Mouse (Mus musculus) midbrain, embryonic 10.5 days (tissue): ENCODE data around the gene Med24. TPM values are rescaled to one million over a fixed set of nuclear protein-coding genes. Genes with fewer than 3 reads are reported as not detected.
A peak's percentile ranks its signal among the peaks of the same experiment; 100 is the strongest.
"Not testable (repeated sequence)": the region's sequence is repeated elsewhere in the genome, so short reads cannot be mapped to it uniquely, and the experiment has no call there.

Experiments used
- DNase-seq: peaks from one replicate; pipeline ENCODE4 v3.0.0-alpha.2; 2017; ENCODE audit warnings: low spot score
- H3K27ac ChIP-seq: fragments of 300-500 bp; sonication (generic); replicated peaks from 2 replicates; pipeline ENCODE4 v1.5.1; 2016; ENCODE audit warnings: mild to moderate bottlenecking
- H3K27me3 ChIP-seq: fragments of 300-500 bp; sonication (generic); 2 replicates; pipeline ENCODE4 v1.6.1; 2016; ENCODE audit warnings: low read depth, mild to moderate bottlenecking; ENCODE audit not compliant: poor library complexity, severe bottlenecking
- H3K36me3 ChIP-seq: fragments of 300-500 bp; sonication (generic); 2 replicates; pipeline ENCODE4 v1.6.1; 2016; ENCODE audit warnings: mild to moderate bottlenecking, moderate library complexity
- H3K4me1 ChIP-seq: fragments of 300-500 bp; sonication (generic); 2 replicates; pipeline ENCODE4 v1.6.1; 2016
- H3K4me3 ChIP-seq: fragments of 300-500 bp; sonication (generic); 2 replicates; pipeline ENCODE4 v1.5.1; 2016; ENCODE audit warnings: mild to moderate bottlenecking, moderate library complexity
- H3K9me3 ChIP-seq: fragments of 300-500 bp; sonication (generic); replicated peaks from 2 replicates; pipeline ENCODE4 v1.6.1; 2016; ENCODE audit warnings: mild to moderate bottlenecking
- WGBS: fragments of 180-500 bp; shearing (Covaris S2); methylation state at CpG from one replicate; pipeline ENCODE4 v1.1.7; 2016; 5-methylcytosine and 5-hydroxymethylcytosine counted together
- polyA plus RNA-seq: library from polyadenylated mRNA; unstranded; fragments of >200 nt; fragmentation: Nextera tagmentation; extraction: Ambion mirVana; gene quantifications from 2 replicates; pipeline ENCODE4 v1.2.1, GENCODE M21; 2016

Gene Med24
- polyA plus RNA-seq, 1 experiment from 2014 or later = 74.1 TPM

GRCm38 (mm10) chr11:98740393-98741050 is 11.3 kb upstream of the Med24 start, which contains the start of gene Thra:
Thra (plus strand) TSS chr11:98740638.
- no peaks in the 10 kb centered on the region for H3K27me3 ChIP-seq
- under 1% methylated on average over 22 of the region's 22 CpGs for WGBS
- peak; percentile 64 for DNase-seq
- H3K4me1 ChIP-seq = peaks cover 74% of the 10 kb centered on the region
- H3K9me3 ChIP-seq = no peaks in the 10 kb centered on the region
- peak within 1 kb of the TSS; percentile 98 for H3K27ac ChIP-seq
- H3K4me3 ChIP-seq = peak within 1 kb of the TSS; percentile 83
- no peaks in the 10 kb centered on the region for H3K36me3 ChIP-seq

GRCm38 (mm10) chr11:98740026-98740392 is 10.8 kb upstream of the Med24 start:
- 20% methylated on average over 8 of the region's 8 CpGs for WGBS
- Histone ChIP-seq H3K27ac (peak overlapping the region; percentile 98), H3K4me3 (peak overlapping the region; percentile 83), H3K4me1 (peaks cover 69% of the 10 kb centered on the region), H3K27me3 (no peaks in the 10 kb centered on the region), H3K36me3 (no peaks in the 10 kb centered on the region), H3K9me3 (no peaks in the 10 kb centered on the region)
- DNase-seq = no peak

- Histone ChIP-seq H3K9me3 (peaks cover 6% of the 10 kb centered on the region; the same call in 1 of the 2 replicates), H3K4me1 (peaks cover 58% of the 10 kb centered on the region), H3K36me3 (no peaks in the 10 kb centered on the region), H3K27ac (peak overlapping the region; percentile 80), H3K27me3 (no peaks in the 10 kb centered on the region), H3K4me3 (peak overlapping the region; percentile 20; the same call in 1 of the 2 replicates)
- 68% methylated on average over 9 of the region's 9 CpGs for WGBS
- DNase-seq = no peak
Measured at GRCm38 (mm10) chr11:98738925-98739324, 9.7 kb upstream of the Med24 start.

- WGBS = 31% methylated on average over 4 of the region's 4 CpGs
- H3K27me3 ChIP-seq = no peaks in the 10 kb centered on the region
- peak overlapping the region; percentile 80 for H3K27ac ChIP-seq
- peaks cover 6% of the 10 kb centered on the region; the same call in 1 of the 2 replicates for H3K9me3 ChIP-seq
- H3K4me1 ChIP-seq = peaks cover 53% of the 10 kb centered on the region
- peak overlapping the region; percentile 20; the same call in 1 of the 2 replicates for H3K4me3 ChIP-seq
- no peaks in the 10 kb centered on the region for H3K36me3 ChIP-seq
- DNase-seq = peak; percentile 48
Measured at GRCm38 (mm10) chr11:98738428-98738911, 9.2 kb upstream of the Med24 start.

GRCm38 (mm10) chr11:98737220-98737619 is 8.0 kb upstream of the Med24 start:
- not testable (repeated sequence) for DNase-seq, H3K36me3 ChIP-seq, H3K27ac ChIP-seq, H3K27me3 ChIP-seq, H3K9me3 ChIP-seq, H3K4me3 ChIP-seq
- H3K4me1 ChIP-seq = peaks cover 41% of the 10 kb centered on the region
- 93% methylated on average over 2 of the region's 2 CpGs for WGBS

GRCm38 (mm10) chr11:98736176-98736575 is 6.9 kb upstream of the Med24 start:
- H3K4me3 ChIP-seq = no peak overlapping the region
- no peaks in the 10 kb centered on the region for H3K27me3 ChIP-seq
- no peak for DNase-seq
- WGBS = 90% methylated on average over 1 of the region's 1 CpGs
- H3K36me3 ChIP-seq = no peaks in the 10 kb centered on the region
- no peak overlapping the region for H3K27ac ChIP-seq
- H3K9me3 ChIP-seq = peaks cover 6% of the 10 kb centered on the region; the same call in 1 of the 2 replicates
- H3K4me1 ChIP-seq = peaks cover 32% of the 10 kb centered on the region

- Histone ChIP-seq H3K27ac (no peak overlapping the region), H3K4me3 (no peak overlapping the region), H3K27me3 (no peaks in the 10 kb centered on the region), H3K4me1 (peaks cover 21% of the 10 kb centered on the region), H3K9me3 (peaks cover 6% of the 10 kb centered on the region; the same call in 1 of the 2 replicates), H3K36me3 (no peaks in the 10 kb centered on the region)
- 89% methylated on average over 4 of the region's 4 CpGs for WGBS
- no peak for DNase-seq
Measured at GRCm38 (mm10) chr11:98735111-98735510, 5.9 kb upstream of the Med24 start.

- 81% methylated on average over 3 of the region's 3 CpGs for WGBS
- Histone ChIP-seq H3K27ac (no peak overlapping the region), H3K36me3 (no peaks in the 10 kb centered on the region), H3K4me3 (no peak overlapping the region), H3K9me3 (peaks cover 6% of the 10 kb centered on the region; the same call in 1 of the 2 replicates), H3K27me3 (no peaks in the 10 kb centered on the region), H3K4me1 (peaks cover 15% of the 10 kb centered on the region)
- DNase-seq = no peak
Measured at GRCm38 (mm10) chr11:98734020-98734419, 4.8 kb upstream of the Med24 start.

GRCm38 (mm10) chr11:98731134-98731533 is 1.9 kb upstream of the Med24 start:
- WGBS = 70% methylated on average over 5 of the region's 5 CpGs
- no peak overlapping the region for H3K4me3 ChIP-seq
- peaks cover 10% of the 10 kb centered on the region for H3K4me1 ChIP-seq
- no peaks in the 10 kb centered on the region for H3K27me3 ChIP-seq
- H3K27ac ChIP-seq = no peak overlapping the region
- H3K9me3 ChIP-seq = peaks cover 6% of the 10 kb centered on the region; the same call in 1 of the 2 replicates
- H3K36me3 ChIP-seq = peaks cover 19% of the 10 kb centered on the region
- no peak for DNase-seq

- peaks cover 10% of the 10 kb centered on the region for H3K4me1 ChIP-seq
- 79% methylated on average over 4 of the region's 4 CpGs for WGBS
Measured at GRCm38 (mm10) chr11:98730727-98731126, 1.5 kb upstream of the Med24 start.

GRCm38 (mm10) chr11:98725926-98726506 is 3.2 kb downstream of the Med24 start:
- Histone ChIP-seq H3K27ac (no peak overlapping the region), H3K9me3 (no peaks in the 10 kb centered on the region), H3K36me3 (peaks cover 56% of the 10 kb centered on the region), H3K4me1 (peaks cover 12% of the 10 kb centered on the region), H3K27me3 (no peaks in the 10 kb centered on the region), H3K4me3 (no peak overlapping the region)
- no peak for DNase-seq
- 95% methylated on average over 15 of the region's 15 CpGs for WGBS

More at GRCm38 (mm10) chr11:98730727-98731126, 1.5 kb upstream of the Med24 start:
- Histone ChIP-seq H3K27me3 (no peaks in the 10 kb centered on the region), H3K9me3 (peaks cover 6% of the 10 kb centered on the region; the same call in 1 of the 2 replicates), H3K4me3 (no peak overlapping the region), H3K27ac (no peak overlapping the region), H3K36me3 (peaks cover 23% of the 10 kb centered on the region)
- no peak for DNase-seq

GRCm38 (mm10) chr11:98723098-98723497 is 6.1 kb downstream of the Med24 start:
- H3K4me3 ChIP-seq = no peak overlapping the region
- no peaks in the 10 kb centered on the region for H3K9me3 ChIP-seq
- H3K27ac ChIP-seq = no peak overlapping the region
- no peaks in the 10 kb centered on the region for H3K27me3 ChIP-seq
- peaks cover 13% of the 10 kb centered on the region for H3K4me1 ChIP-seq
- H3K36me3 ChIP-seq = peaks cover 71% of the 10 kb centered on the region
- no peak for DNase-seq
- 85% methylated on average over 7 of the region's 7 CpGs for WGBS
